Mouse (Mus musculus) spleen, postnatal 36 days (tissue): Measurements from ENCODE around the gene Cdx2.

Experiments
- DNase-seq, 2 experiments: peaks; one replicate each; pipeline ENCODE4 v3.0.0; 2022; ENCODE audit warnings: low spot score in 2 of 2, mixed read lengths in 1 of 2

The Cdx2 gene

GRCm38 (mm10) chr5:147260778-147261177, 46.3 kb downstream of the Cdx2 start:
- no peak for DNase-seq

GRCm38 (mm10) chr5:147260189-147260588, 46.9 kb downstream of the Cdx2 start:
- DNase-seq = no peak
